Mouse (Mus musculus) lung, postnatal 4 days (tissue): Measurements from ENCODE around the gene Dkk3.
"Not testable (repeated sequence)": the region's sequence is repeated elsewhere in the genome, so short reads cannot be mapped to it uniquely, and the experiment has no call there.

Source experiments
- DNase-seq, 2 experiments: peaks; one replicate each; pipeline ENCODE4 v3.0.0; 2021

The Dkk3 gene

GRCm38 (mm10) chr7:112127954-112128353, 30.9 kb downstream of the Dkk3 start:
- no peak for DNase-seq

- no peak for DNase-seq
These were observed 31.7 kb downstream of the Dkk3 start for GRCm38 (mm10) chr7:112127085-112127637.

- no peak for DNase-seq
These were observed 33.1 kb downstream of the Dkk3 start for GRCm38 (mm10) chr7:112125625-112126260.

- DNase-seq = no peak
These were observed 35.2 kb downstream of the Dkk3 start for GRCm38 (mm10) chr7:112123612-112124011.

GRCm38 (mm10) chr7:112121866-112122500, 36.9 kb downstream of the Dkk3 start:
- no peak for DNase-seq

- DNase-seq = no peak
These were observed 37.7 kb downstream of the Dkk3 start for GRCm38 (mm10) chr7:112120861-112121810.

- no peak for DNase-seq
These were observed 39.6 kb downstream of the Dkk3 start for GRCm38 (mm10) chr7:112119248-112119647.

- DNase-seq = no peak
These were observed 40.8 kb downstream of the Dkk3 start for GRCm38 (mm10) chr7:112118086-112118485.

GRCm38 (mm10) chr7:112117501-112117900, 41.4 kb downstream of the Dkk3 start:
- no peak for DNase-seq

GRCm38 (mm10) chr7:112110638-112111372, 48.1 kb downstream of the Dkk3 start:
- no peak for DNase-seq

GRCm38 (mm10) chr7:112108757-112109156, 50.1 kb downstream of the Dkk3 start:
- no peak for DNase-seq

GRCm38 (mm10) chr7:112103816-112104215, 55.0 kb downstream of the Dkk3 start:
- no peak for DNase-seq

GRCm38 (mm10) chr7:112102933-112103332, 55.9 kb downstream of the Dkk3 start:
- DNase-seq = no peak

- no peak for DNase-seq
These were observed 58.0 kb downstream of the Dkk3 start for GRCm38 (mm10) chr7:112100887-112101286.

- DNase-seq = not testable (repeated sequence)
These were observed 63.9 kb downstream of the Dkk3 start for GRCm38 (mm10) chr7:112094923-112095322.

- DNase-seq = no peak
These were observed 72.7 kb downstream of the Dkk3 start for GRCm38 (mm10) chr7:112086186-112086585.

- peak; percentile 77 to 86 for DNase-seq
These were observed 73.8 kb downstream of the Dkk3 start for GRCm38 (mm10) chr7:112085062-112085461.

- no peak for DNase-seq
These were observed 74.6 kb downstream of the Dkk3 start for GRCm38 (mm10) chr7:112084222-112084621.

- DNase-seq = no peak
These were observed 76.2 kb downstream of the Dkk3 start for GRCm38 (mm10) chr7:112082636-112083035.

- no peak for DNase-seq
These were observed 84.0 kb downstream of the Dkk3 start for GRCm38 (mm10) chr7:112074868-112075267.
